Mouse (Mus musculus) cortical plate, adult 2 months (tissue): ENCODE measurements around the gene Rprml. TPM values are rescaled to one million over a fixed set of nuclear protein-coding genes. Genes with fewer than 3 reads are reported as not detected.
A peak's percentile ranks its signal among the peaks of the same experiment; 100 is the strongest.
"Not testable (repeated sequence)": the region's sequence is repeated elsewhere in the genome, so short reads cannot be mapped to it uniquely, and the experiment has no call there.

Experiments
- H3K27ac ChIP-seq: fragments of 200-500 bp; 2 replicates; pipeline ENCODE4 v1.5.1; 2012; ENCODE audit warnings: low read length, control low read depth, inconsistent platforms; ENCODE audit not compliant: insufficient read depth
- H3K4me1 ChIP-seq: fragments of 200-500 bp; 2 replicates; pipeline ENCODE4 v1.6.1; 2011; ENCODE audit warnings: low read length; ENCODE audit not compliant: control insufficient read depth, insufficient read depth
- H3K4me3 ChIP-seq: fragments of 200-500 bp; 2 replicates; pipeline ENCODE4 v1.5.1; 2011; ENCODE audit warnings: mild to moderate bottlenecking, low read length, control low read depth; ENCODE audit not compliant: insufficient read depth
- CTCF ChIP-seq: fragments of 200-500 bp; IDR thresholded peaks from 2 replicates; pipeline ENCODE4 v1.5.1; 2011; ENCODE audit warnings: mild to moderate bottlenecking, control low read depth, low read length; ENCODE audit not compliant: insufficient read depth; ENCODE audit errors: extremely low read depth
- POLR2A ChIP-seq: fragments of 200-500 bp; IDR thresholded peaks from 2 replicates; pipeline ENCODE4 v1.6.1; 2011; ENCODE audit warnings: mild to moderate bottlenecking, low read length, control low read depth; ENCODE audit not compliant: insufficient read depth; ENCODE audit errors: extremely low read depth
- polyA plus RNA-seq: library from polyadenylated mRNA; depleted of rRNA; stranded (reverse); fragments of >200 nt; gene quantifications from 2 replicates; pipeline ENCODE4 v1.2.3, GENCODE M21; 2012

Gene Rprml
- polyA plus RNA-seq, 1 experiment = 107 TPM

DNA sequence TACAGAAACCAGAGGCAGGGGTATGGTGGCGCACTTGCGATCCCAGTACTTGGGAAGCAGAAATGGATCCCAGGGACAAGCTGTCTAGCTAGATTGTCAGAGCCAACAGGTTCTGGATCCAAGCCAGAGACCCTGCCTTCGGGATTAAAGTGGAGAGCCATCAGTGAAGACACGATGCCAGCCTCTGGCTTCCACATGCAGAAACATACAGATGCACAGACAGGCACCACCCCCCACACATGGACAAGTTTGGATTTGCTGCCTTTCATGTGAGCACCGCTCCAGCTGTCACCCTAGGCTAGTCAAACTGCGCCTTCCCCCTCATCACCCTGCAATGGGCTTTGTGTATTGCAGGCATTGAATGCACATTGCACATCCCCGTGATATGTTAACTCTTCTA, 8.8 kb downstream of the Rprml start:
- Histone ChIP-seq H3K27ac (no peak overlapping the region), H3K4me3 (no peak overlapping the region), H3K4me1 (peaks cover 14% of the 10 kb centered on the region)
- TF ChIP-seq POLR2A = no peak
- no peak for TF ChIP-seq CTCF

- TF ChIP-seq POLR2A = no peak
- no peak for TF ChIP-seq CTCF
- no peak overlapping the region for H3K4me3 ChIP-seq
- peak overlapping the region; percentile 85 for H3K27ac ChIP-seq
- peaks cover 24% of the 10 kb centered on the region for H3K4me1 ChIP-seq
These were observed 12.5 kb downstream of the Rprml start for GRCm38 (mm10) chr11:103661863-103662262.

GRCm38 (mm10) chr11:103662546-103662945, 13.2 kb downstream of the Rprml start:
- Histone ChIP-seq H3K4me1 (peaks cover 28% of the 10 kb centered on the region), H3K4me3 (no peak overlapping the region), H3K27ac (peak overlapping the region; percentile 36)
- TF ChIP-seq POLR2A (no peak), CTCF (no peak)

GRCm38 (mm10) chr11:103663119-103663518, 13.7 kb downstream of the Rprml start:
- H3K4me1 ChIP-seq = peaks cover 28% of the 10 kb centered on the region
- TF ChIP-seq CTCF (no peak), POLR2A (no peak)
- H3K4me3 ChIP-seq = no peak overlapping the region
- H3K27ac ChIP-seq = peak overlapping the region; percentile 85

DNA sequence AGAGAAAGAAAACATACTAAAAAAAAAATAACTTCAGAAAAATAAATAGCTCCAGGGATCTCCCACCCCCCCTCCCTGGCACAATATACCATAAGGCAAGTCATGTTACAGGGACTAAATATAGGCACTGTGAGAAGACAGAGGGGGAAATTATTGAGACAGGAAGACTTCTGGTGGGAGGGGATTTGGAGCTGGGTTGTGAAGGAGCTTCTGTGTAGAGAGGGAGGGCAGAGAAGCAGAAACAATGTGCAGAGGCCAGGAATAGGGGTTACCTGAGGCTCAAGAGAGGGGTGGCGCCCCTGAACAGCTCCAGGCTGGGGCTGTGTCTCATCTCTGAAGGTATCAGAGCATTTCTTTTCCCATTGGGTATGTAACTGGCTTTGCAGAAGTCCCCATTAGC, 16.3 kb downstream of the Rprml start:
- H3K4me3 ChIP-seq = no peak overlapping the region
- no peak for TF ChIP-seq POLR2A
- TF ChIP-seq CTCF = no peak
- peaks cover 28% of the 10 kb centered on the region for H3K4me1 ChIP-seq
- peak overlapping the region; percentile 93 for H3K27ac ChIP-seq

DNA sequence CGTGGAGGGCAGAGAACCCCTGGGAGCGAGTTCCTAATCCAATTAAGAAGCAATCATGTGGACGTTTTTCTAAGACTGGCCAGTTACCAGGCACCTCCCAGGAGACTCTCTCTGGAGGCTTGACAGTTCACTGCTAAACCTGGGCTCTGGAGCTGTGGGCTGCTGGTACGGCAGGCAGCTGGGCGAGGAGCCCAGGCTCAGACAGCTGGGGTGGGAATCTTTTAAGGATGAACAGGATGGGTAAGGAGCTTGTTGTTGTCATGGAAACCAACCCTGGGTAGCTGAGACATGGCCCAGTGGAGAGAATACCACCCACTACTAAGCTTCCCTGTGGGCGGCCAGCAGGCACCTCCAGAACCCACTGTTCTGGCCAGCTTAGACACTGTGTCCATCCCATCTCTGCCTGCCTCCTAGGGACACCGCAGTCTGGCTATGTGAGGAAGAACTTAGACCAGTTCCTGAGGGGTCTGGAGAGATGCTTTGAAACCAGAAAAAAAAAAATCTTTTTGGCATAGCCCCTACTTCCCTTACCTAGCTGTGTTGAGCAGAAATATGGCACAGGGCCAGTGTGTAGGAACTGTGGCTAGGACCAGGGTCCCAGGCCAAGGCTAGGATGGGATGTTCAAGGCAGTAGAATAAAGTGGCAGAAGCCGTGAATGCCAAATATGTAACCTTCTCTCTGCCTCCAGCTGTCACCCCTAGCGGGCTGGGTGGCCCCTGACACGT, 17.0 kb downstream of the Rprml start:
- TF ChIP-seq CTCF = no peak
- 0 out of 2 replicates have a peak, but pooled peaks have one; percentile 31 for TF ChIP-seq POLR2A
- Histone ChIP-seq H3K4me3 (no peak overlapping the region), H3K27ac (peak overlapping the region; percentile 93), H3K4me1 (peaks cover 24% of the 10 kb centered on the region)

GRCm38 (mm10) chr11:103666907-103667426, 17.6 kb downstream of the Rprml start:
- H3K4me3 ChIP-seq = no peak overlapping the region
- H3K4me1 ChIP-seq = peaks cover 22% of the 10 kb centered on the region
- peak overlapping the region; percentile 87 for H3K27ac ChIP-seq
- TF ChIP-seq POLR2A (no peak), CTCF (no peak)

DNA sequence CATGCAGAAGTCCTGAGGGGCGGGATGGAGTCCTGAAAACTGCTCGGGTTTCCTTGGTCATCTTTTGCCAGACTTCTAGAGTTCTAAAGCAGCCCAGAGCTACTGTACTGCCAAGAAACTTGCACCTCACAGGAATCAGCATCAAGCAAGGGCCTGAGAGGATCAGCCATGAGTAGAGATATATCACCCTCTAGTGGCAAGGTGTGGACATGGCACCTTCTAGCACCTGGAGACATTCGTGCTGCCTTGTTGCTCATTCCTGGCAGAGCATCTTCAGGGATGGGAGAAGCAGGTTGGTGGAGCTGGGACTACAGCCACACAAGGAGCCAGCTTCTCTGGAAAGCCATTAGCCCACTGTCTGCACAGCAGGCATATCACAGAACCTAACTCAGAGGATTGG, 26.2 kb downstream of the Rprml start:
- H3K27ac ChIP-seq = no peak overlapping the region
- no peak overlapping the region for H3K4me3 ChIP-seq
- TF ChIP-seq CTCF (peak; percentile 98), POLR2A (no peak)
- H3K4me1 ChIP-seq = no peaks in the 10 kb centered on the region

GRCm38 (mm10) chr11:103677042-103677441, 27.7 kb downstream of the Rprml start:
- not testable (repeated sequence) for H3K4me1 ChIP-seq, H3K27ac ChIP-seq, H3K4me3 ChIP-seq
- TF ChIP-seq CTCF = peak; percentile 62

GRCm38 (mm10) chr11:103683667-103684334, 34.4 kb downstream of the Rprml start:
- H3K4me3 ChIP-seq = no peak overlapping the region
- no peak overlapping the region for H3K27ac ChIP-seq
- peaks cover 2% of the 10 kb centered on the region; the same call in 1 of the 2 replicates for H3K4me1 ChIP-seq
- TF ChIP-seq CTCF = no peak
